Mouse (Mus musculus) Patski (cell line): Measurements from ENCODE around the gene Plrg1. TPM values are rescaled to one million over a fixed set of nuclear protein-coding genes. Genes with fewer than 3 reads are reported as not detected.

Experiments used
- ATAC-seq: fragments of 100-300 bp; one replicate; pipeline ENCODE4 v1.8.0; 2021
- CTCF ChIA-PET: fragments of 350-600 bp; sonication (Branson Sonifier 250); formaldehyde crosslinking; loops from one replicate; lab custom pipeline; 2022; ENCODE audit warnings: inconsistent platforms; lab: Charles Lee
- POLR2A ChIA-PET: fragments of 350-600 bp; sonication (Branson Sonifier 250); formaldehyde crosslinking; loops from one replicate; lab custom pipeline; 2022; ENCODE audit warnings: antibody characterized with exemption, inconsistent platforms; lab: Charles Lee
- DNase-seq: peaks from one replicate; pipeline ENCODE4 v3.0.0-alpha.2; 2011; ENCODE audit warnings: low read depth, low spot score
- H3K27me3 ChIP-seq: fragments of 371-371 bp; one replicate; pipeline ENCODE4 v1.5.1; 2021
- CTCF ChIP-seq: fragments of 100-300 bp; IDR thresholded peaks from one replicate; pipeline ENCODE4 v1.5.1; 2021
- in situ Hi-C: fragments of 300-500 bp; cut with MboI; formaldehyde crosslinking; loops from 3 replicates; pipeline ENCODE4 v1.11.1; 2018; ENCODE audit warnings: low pct_unique_long_range_greater_than_20kb, mixed read lengths
- polyA plus RNA-seq: library from polyadenylated mRNA; unstranded; gene quantifications from one replicate; pipeline ENCODE4 v1.2.3, GENCODE M21; 2021

The Plrg1 gene
- 85.3 TPM for polyA plus RNA-seq

DNA sequence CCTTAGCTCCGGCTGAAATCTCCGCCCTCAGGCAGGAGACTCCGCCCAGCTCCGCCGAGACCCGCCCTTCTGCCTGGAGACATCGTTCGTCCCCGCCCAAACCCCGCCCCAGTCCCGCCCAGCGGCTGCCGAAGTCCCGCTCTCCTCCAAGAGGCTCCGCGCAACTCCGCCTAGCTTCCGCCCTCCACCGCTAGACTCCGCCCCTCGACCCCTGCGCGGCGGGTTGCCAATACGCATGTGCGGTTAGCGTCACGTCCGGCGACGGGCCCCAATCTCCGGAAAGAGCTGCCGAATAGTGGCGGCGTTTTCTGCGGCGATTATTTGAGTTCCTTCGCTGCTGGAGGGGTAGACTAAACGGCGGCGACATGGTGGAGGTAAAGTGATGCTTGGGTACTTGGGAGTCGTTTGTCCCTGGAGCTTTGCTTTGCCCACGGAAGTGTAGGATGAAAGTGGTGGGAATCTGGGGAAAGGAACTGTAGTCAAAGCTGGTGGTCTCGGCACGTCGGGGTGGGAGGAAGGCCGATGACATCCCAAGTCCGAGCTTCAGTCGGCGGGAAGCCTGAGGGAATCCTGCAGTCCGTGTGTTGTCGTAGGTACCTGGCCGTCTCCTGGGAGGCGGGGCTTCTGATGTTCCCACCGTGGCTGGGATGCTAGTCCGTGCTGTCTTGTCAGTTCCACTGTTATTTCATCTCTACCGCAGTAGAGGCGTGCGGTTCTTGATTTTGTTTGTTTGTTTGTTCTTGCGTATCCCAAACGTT lies at the start of gene Plrg1:
TSS of gene Plrg1 (plus strand) at position 242 of the 758 bp plus-strand sequence.
- in situ Hi-C loops = loop anchor here (25.0 kb wide), 1 partner anchor 693 kb away; the partner anchor contains the start of gene Map9
- peak; percentile 98 for DNase-seq
- POLR2A ChIA-PET = interaction anchor here (0.8 kb wide), 1 partner anchor 913 kb away, joined by 8 read pairs; no protein-coding TSS in a partner anchor
- peak; percentile 98 for ATAC-seq
- CTCF ChIA-PET = interaction anchor here (0.8 to 3.5 kb wide), 6 partner anchors 16 to 58 kb away, joined by 3 to 41 read pairs (median 4); partner anchors contain the start of gene Fga
- H3K27me3 ChIP-seq = peaks cover 14% of the 10 kb centered on the region
- TF ChIP-seq CTCF = no peak

DNA sequence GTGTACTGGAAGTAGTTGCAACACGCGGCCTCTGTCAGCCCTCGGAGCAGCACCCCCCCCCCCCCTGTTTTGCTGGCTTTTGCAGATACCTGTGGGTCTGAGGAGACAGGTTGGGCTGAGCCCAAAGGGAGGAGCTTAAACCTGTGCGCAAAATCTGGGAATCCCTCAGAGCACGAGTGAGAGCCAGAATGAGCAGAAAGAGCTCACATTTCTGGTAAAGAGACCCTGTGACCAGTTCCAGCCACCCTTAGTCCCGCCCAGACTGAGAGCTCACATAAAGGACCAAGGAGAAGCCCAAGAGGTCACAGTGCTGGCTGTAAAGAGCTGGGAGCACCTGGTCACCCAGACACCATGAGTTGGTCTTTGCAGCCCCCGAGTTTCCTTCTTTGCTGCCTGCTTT lies 47.8 kb upstream of the Plrg1 start, which contains the start of gene Fgg:
TSS of gene Fgg (plus strand) at position 168 of the 400 bp plus-strand sequence.
- ATAC-seq (no peak), DNase-seq (no peak)
- TF ChIP-seq CTCF = no peak
- peaks cover 61% of the 10 kb centered on the region for H3K27me3 ChIP-seq
- ChIA-PET CTCF (interaction anchor here (1.3 to 2.0 kb wide), 3 partner anchors 9 to 46 kb away, joined by 3 to 9 read pairs (median 3); no protein-coding TSS in a partner anchor), POLR2A (no interaction called here)
- in situ Hi-C loops = no loop called here

DNA sequence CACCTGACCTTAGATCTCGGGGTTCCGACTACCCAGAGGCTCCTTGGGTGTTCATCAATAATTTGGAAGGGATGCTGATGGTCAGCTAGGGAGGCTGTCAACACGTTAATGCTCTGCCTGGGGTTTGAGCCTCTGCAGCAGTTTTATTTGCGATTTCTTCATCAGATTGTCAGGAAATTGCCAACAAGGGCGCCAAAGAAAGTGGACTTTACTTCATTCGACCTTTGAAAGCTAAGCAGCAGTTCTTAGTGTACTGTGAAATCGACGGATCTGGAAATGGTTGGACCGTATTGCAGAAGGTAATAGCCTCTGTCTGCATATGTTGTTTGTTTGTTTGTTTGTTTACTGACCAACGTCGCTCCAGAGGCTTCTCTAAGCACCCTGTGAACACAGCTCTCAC lies 45.0 kb upstream of the Plrg1 start:
- DNase-seq (no peak), ATAC-seq (no peak)
- H3K27me3 ChIP-seq = peaks cover 78% of the 10 kb centered on the region
- POLR2A ChIA-PET = no interaction called here
- in situ Hi-C loops = no loop called here
- no peak for TF ChIP-seq CTCF
- CTCF ChIA-PET = interaction anchor here (1.3 to 2.0 kb wide), 4 partner anchors 9 to 266 kb away, joined by 3 to 7 read pairs (median 4); no protein-coding TSS in a partner anchor

DNA sequence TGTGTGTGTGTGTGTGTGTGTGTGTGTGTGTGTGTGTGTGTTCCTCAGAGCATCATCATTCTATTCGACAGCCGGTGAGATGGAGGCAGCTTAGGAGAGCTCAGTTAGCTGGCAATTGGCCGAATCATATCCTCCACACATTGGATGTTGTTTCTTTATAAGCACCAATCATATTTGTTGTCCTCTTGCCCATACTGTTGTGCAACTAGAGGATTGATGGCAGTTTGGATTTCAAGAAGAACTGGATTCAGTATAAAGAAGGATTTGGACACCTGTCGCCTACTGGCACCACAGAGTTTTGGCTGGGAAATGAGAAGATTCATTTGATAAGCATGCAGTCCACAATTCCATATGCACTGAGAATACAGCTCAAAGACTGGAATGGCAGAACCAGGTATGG lies 44.2 kb upstream of the Plrg1 start:
- no peak for ATAC-seq
- ChIA-PET CTCF (interaction anchor here (1.3 to 2.0 kb wide), 4 partner anchors 10 to 265 kb away, joined by 3 to 7 read pairs (median 4); no protein-coding TSS in a partner anchor), POLR2A (no interaction called here)
- H3K27me3 ChIP-seq = peaks cover 76% of the 10 kb centered on the region
- DNase-seq = no peak
- in situ Hi-C loops = no loop called here
- TF ChIP-seq CTCF = no peak

DNA sequence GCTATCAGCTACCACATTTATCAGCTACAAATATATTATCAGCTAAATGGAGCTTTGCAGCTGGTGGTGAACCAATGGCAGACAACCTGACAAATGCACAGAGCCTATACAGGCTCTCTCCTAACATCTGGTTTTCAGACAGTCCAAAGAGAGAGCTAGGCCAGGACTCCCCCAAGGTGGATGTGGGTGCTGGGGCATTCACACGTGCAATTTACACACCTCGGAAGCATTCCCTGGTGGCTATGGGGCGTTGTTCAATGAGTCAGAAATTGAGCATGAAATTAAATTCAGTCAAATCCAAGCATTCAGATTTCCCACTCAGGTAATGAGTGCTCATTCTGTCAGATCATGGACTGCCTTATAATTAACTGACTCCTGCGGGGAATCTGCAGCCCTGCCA lies 43.8 kb upstream of the Plrg1 start:
- no peak for DNase-seq
- TF ChIP-seq CTCF = no peak
- ChIA-PET POLR2A (no interaction called here), CTCF (interaction anchor here (1.3 to 2.0 kb wide), 3 partner anchors 11 to 265 kb away, joined by 3 to 5 read pairs (median 3); no protein-coding TSS in a partner anchor)
- ATAC-seq = no peak
- H3K27me3 ChIP-seq = peaks cover 71% of the 10 kb centered on the region
- in situ Hi-C loops = no loop called here

DNA sequence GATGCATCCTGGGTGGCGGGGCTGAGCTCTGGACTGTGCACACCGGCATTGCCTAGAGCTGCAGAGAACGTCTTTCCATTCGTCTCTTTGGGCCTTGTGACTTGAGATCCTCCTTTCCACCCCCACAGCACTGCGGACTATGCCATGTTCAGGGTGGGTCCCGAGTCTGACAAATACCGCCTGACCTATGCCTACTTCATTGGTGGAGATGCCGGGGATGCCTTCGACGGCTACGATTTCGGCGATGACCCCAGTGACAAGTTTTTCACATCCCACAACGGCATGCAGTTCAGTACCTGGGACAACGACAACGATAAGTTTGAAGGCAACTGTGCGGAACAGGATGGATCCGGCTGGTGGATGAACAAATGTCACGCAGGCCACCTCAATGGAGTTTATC lies 42.7 kb upstream of the Plrg1 start:
- ATAC-seq = no peak
- DNase-seq = no peak
- in situ Hi-C loops = no loop called here
- POLR2A ChIA-PET = no interaction called here
- CTCF ChIA-PET = interaction anchor here (0.9 kb wide), 1 partner anchor 11 kb away, joined by 3 read pairs; no protein-coding TSS in a partner anchor
- no peak for TF ChIP-seq CTCF
- peaks cover 67% of the 10 kb centered on the region for H3K27me3 ChIP-seq

DNA sequence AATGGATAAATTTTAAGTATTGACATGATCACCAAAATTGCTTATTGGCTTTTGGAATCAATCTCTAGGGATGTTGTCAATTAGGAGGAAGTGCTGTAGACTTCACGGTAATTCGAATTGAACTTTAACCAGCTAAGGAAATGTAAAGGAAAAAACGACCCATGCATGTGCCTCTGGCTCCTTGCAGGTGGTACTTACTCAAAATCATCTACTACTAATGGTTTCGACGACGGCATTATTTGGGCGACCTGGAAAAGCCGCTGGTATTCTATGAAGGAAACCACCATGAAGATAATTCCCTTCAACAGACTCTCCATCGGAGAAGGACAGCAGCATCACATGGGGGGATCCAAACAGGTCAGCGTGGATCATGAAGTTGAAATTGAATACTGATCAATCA lies 41.4 kb upstream of the Plrg1 start:
- ChIA-PET POLR2A (no interaction called here), CTCF (no interaction called here)
- ATAC-seq = no peak
- no peak for TF ChIP-seq CTCF
- in situ Hi-C loops = no loop called here
- peaks cover 61% of the 10 kb centered on the region for H3K27me3 ChIP-seq
- DNase-seq = no peak

DNA sequence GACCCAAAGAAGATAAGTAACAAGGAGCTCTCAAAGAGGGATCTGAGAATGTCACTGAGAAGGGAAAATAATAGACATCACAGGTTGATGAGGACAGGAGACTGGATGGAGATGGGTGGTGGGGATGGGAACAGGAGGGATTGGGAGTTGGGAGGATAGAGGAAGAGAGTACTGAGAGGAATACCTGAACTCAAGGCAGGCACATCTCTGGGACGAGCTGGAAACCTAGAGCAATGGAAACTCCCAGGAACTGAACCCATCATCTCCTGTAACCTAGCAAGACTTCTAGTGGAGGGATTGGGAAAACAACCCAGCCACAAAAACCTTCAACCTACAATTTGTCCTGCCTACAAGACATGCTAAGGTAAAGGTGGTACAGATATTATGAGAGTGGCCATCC lies 39.1 kb upstream of the Plrg1 start:
- ChIA-PET CTCF (interaction anchor here (0.9 to 1.3 kb wide), 5 partner anchors 9 to 38 kb away, joined by 3 to 5 read pairs (median 4); partner anchors contain the start of gene Fga), POLR2A (no interaction called here)
- in situ Hi-C loops = no loop called here
- ATAC-seq (no peak), DNase-seq (no peak)
- peaks cover 71% of the 10 kb centered on the region for H3K27me3 ChIP-seq
- TF ChIP-seq CTCF = no peak

DNA sequence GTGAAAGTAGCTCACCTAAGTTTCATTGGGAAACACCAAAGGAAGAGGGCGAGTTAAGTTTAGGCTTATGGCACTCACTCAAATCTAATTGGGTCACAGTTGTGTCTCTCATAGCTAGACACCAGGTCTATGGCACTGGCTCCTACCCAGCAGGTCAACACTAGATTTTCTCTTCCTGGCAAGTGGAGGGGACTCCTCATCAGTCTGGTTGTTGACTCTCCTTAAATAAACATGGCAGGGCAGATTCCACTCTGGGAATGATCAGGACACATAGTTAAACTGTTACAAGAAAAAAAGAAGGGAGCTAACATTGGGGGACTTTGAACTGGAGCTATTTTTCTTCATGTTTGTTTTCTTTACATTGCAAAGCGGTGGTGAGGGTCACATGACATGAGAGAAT lies 34.9 kb upstream of the Plrg1 start:
- no peak for TF ChIP-seq CTCF
- H3K27me3 ChIP-seq = peaks cover 61% of the 10 kb centered on the region
- ChIA-PET POLR2A (no interaction called here), CTCF (interaction anchor here (1.2 to 2.2 kb wide), 5 partner anchors 14 to 33 kb away, joined by 3 to 7 read pairs (median 4); partner anchors contain the start of gene Fgg)
- no peak for ATAC-seq
- no peak for DNase-seq
- in situ Hi-C loops = no loop called here

DNA sequence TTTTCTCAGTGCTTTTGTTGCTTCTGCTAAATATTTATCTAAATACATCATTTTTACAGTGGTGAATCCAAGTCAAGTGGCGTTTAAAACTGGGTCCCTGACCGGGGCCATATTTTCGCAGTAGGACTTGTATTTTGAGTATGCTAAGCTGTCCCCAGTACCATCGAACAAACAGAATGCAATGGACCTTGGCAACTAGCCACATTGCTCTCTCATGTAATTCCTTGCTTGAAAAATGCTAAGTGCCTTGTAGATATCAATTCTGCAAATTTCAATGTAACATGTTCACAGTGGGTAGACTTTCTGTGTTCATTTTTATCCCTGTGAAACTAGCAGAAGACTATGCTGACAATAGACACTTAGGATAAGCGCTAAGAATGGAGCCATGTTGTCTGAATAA lies 34.1 kb upstream of the Plrg1 start:
- CTCF ChIA-PET = interaction anchor here (1.8 to 2.2 kb wide), 2 partner anchors 22 to 33 kb away, joined by 7 read pairs; no protein-coding TSS in a partner anchor
- TF ChIP-seq CTCF = no peak
- in situ Hi-C loops = no loop called here

More for the DNA sequence above, 34.1 kb upstream of the Plrg1 start:
- POLR2A ChIA-PET = no interaction called here
- DNase-seq (no peak), ATAC-seq (no peak)
- H3K27me3 ChIP-seq = peaks cover 60% of the 10 kb centered on the region
